In the genomic region with DNA sequence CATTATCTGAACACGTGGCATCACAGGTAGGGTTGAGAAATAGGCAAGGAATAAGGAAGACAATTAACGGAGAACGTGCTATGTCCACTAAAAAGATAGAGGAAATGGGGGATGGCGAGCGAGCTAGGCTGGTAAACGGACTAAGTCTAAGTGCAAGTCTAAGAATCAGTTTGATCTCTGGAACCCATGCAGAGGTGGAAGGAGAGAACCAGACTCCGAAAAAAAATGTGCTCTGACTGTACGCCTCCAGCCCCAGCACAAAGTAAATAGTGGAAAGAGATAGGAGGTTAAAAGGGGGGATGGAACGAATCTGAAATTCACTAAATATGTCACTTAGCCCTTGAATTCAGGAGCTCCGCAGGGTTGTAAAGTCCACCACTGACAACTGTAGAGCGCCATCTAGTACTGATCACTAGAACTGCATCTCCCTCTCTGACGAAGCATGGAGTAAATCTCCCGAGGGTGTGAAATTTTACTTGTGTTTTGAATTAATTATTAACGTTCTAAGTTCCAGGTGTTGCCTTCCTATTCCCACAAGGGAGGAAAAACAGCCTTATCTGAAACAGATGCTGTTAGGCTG, we compare ENCODE assay signal across 8 mouse cellular contexts. TPM values are rescaled to one million over a fixed set of nuclear protein-coding genes. Genes with fewer than 3 reads are reported as not detected.
DNase-seq lines count a peak whose midpoint lies in the region; ATAC-seq and TF ChIP-seq lines count a peak whose summit lies in the region.

No protein-coding gene starts in this region.

- no peaks in the 10 kb centered on the region for H3K4me1 ChIP-seq in hindbrain, embryonic 10.5 days (replicated peaks)
- H3K4me1 ChIP-seq in hindbrain, embryonic 12.5 days, result no peaks in the 10 kb centered on the region
- H3K4me1 ChIP-seq in intestine, embryonic 15.5 days (replicated peaks), result no peaks in the 10 kb centered on the region
- no peaks in the 10 kb centered on the region for H3K4me1 ChIP-seq in liver, postnatal 0 days (ENCODE audit: insufficient read depth)

- no peaks in the 10 kb centered on the region for H3K36me3 ChIP-seq in hindbrain, embryonic 10.5 days
- no peaks in the 10 kb centered on the region for H3K36me3 ChIP-seq in hindbrain, embryonic 12.5 days
- H3K36me3 ChIP-seq in intestine, embryonic 15.5 days, result no peaks in the 10 kb centered on the region
- H3K36me3 ChIP-seq in liver, postnatal 0 days (replicated peaks; ENCODE audit: insufficient read depth, low read length), result no peaks in the 10 kb centered on the region

- peak; percentile 8 for DNase-seq in hindbrain, embryonic 10.5 days (ENCODE audit: low spot score)
- DNase-seq in NIH3T3 (ENCODE audit: low read depth), result peak; percentile 13
- peak; percentile 35 for DNase-seq in embryo, embryonic 9.5 days (ENCODE audit: extremely low spot score)
- DNase-seq in liver, postnatal 0 days, result no peak
- no peak for DNase-seq in thymus, postnatal 25 days

- WGBS in hindbrain, embryonic 10.5 days, result 42% methylated on average over 14 of the region's 14 CpGs
- 40% methylated on average over 14 of the region's 14 CpGs for WGBS in hindbrain, embryonic 12.5 days
- WGBS in intestine, embryonic 15.5 days, result 33% methylated on average over 14 of the region's 14 CpGs
- 28% methylated on average over 14 of the region's 14 CpGs for WGBS in liver, postnatal 0 days (ENCODE audit: insufficient replicate concordance)

- H3K4me2 ChIP-seq in hindbrain, embryonic 12.5 days (replicated peaks), result no peak overlapping the region
- no peak overlapping the region for H3K4me2 ChIP-seq in intestine, embryonic 15.5 days (replicated peaks)
- H3K4me2 ChIP-seq in liver, postnatal 0 days (ENCODE audit: low read depth, low read length), result no peak overlapping the region

- no peak overlapping the region for H3K27ac ChIP-seq in hindbrain, embryonic 10.5 days
- no peak overlapping the region for H3K27ac ChIP-seq in hindbrain, embryonic 12.5 days
- H3K27ac ChIP-seq in intestine, embryonic 15.5 days, result no peak overlapping the region
- no peak overlapping the region for H3K27ac ChIP-seq in liver, postnatal 0 days (ENCODE audit: low read depth)

- no peak for ATAC-seq in hindbrain, embryonic 12.5 days (ENCODE audit: low FRiP score)
- peak; percentile 45 for ATAC-seq in intestine, embryonic 15.5 days
- no peak for ATAC-seq in liver, postnatal 0 days
- ATAC-seq in monocyte, adult 5-6 weeks (replicated peaks; ENCODE audit: insufficient number of reproducible peaks, low FRiP score, low TSS enrichment, poor library complexity, severe bottlenecking), result no peak

- H3K4me3 ChIP-seq in hindbrain, embryonic 10.5 days, result no peak overlapping the region
- no peak overlapping the region for H3K4me3 ChIP-seq in hindbrain, embryonic 12.5 days
- H3K4me3 ChIP-seq in intestine, embryonic 15.5 days (replicated peaks), result no peak overlapping the region
- H3K4me3 ChIP-seq in liver, postnatal 0 days (ENCODE audit: low read depth, low read length), result no peak overlapping the region

- H3K9ac ChIP-seq in hindbrain, embryonic 12.5 days, result no peak overlapping the region
- H3K9ac ChIP-seq in intestine, embryonic 15.5 days, result no peak overlapping the region
- no peak overlapping the region for H3K9ac ChIP-seq in liver, postnatal 0 days (replicated peaks)

- no peaks in the 10 kb centered on the region for H3K27me3 ChIP-seq in hindbrain, embryonic 10.5 days (ENCODE audit: insufficient read depth, poor library complexity, severe bottlenecking)
- no peaks in the 10 kb centered on the region for H3K27me3 ChIP-seq in hindbrain, embryonic 12.5 days
- no peaks in the 10 kb centered on the region for H3K27me3 ChIP-seq in intestine, embryonic 15.5 days (replicated peaks)
- no peaks in the 10 kb centered on the region for H3K27me3 ChIP-seq in liver, postnatal 0 days (ENCODE audit: insufficient read depth, low read length)

- no peaks in the 10 kb centered on the region for H3K9me3 ChIP-seq in hindbrain, embryonic 10.5 days
- H3K9me3 ChIP-seq in hindbrain, embryonic 12.5 days (replicated peaks), result no peaks in the 10 kb centered on the region
- H3K9me3 ChIP-seq in intestine, embryonic 15.5 days, result no peaks in the 10 kb centered on the region
- no peaks in the 10 kb centered on the region for H3K9me3 ChIP-seq in liver, postnatal 0 days (ENCODE audit: low read length)

- TF ChIP-seq EP300 in liver, postnatal 0 days (IDR thresholded peaks at IDR 0.05; ENCODE audit: low read depth), result no peak

- peak; percentile 52 for TF ChIP-seq CTCF in liver, postnatal 0 days (IDR thresholded peaks at IDR 0.05; ENCODE audit: low read depth)

RNA-seq across cellular contexts. Expression of a gene that starts 44.8 kb away (rescaled TPM):
- 24.0 and 26.9 TPM in 2 replicates for polyA plus RNA-seq in hindbrain, embryonic 10.5 days (2016; fragmentation: Nextera tagmentation; extraction: Ambion mirVana)
- polyA plus RNA-seq in hindbrain, embryonic 12.5 days (2016; fragmentation: Nextera tagmentation; extraction: Ambion mirVana), result 31.0 and 37.4 TPM in 2 replicates
- polyA plus RNA-seq in intestine, embryonic 15.5 days (2015; fragmentation: Nextera tagmentation; extraction: Ambion mirVana), result 32.0 and 36.6 TPM in 2 replicates
- polyA plus RNA-seq in liver, postnatal 0 days (2015; fragmentation: Nextera tagmentation; extraction: Ambion mirVana), result 26.1 and 28.0 TPM in 2 replicates
- 54.6 to 60.5 TPM (median 60.5 TPM) in 3 replicates for total RNA-seq in monocyte, adult 5-6 weeks (2017)

RNA-seq across cellular contexts. Expression of a gene that starts 46.4 kb away (rescaled TPM):
- 0.24 TPM in 2 replicates for polyA plus RNA-seq in hindbrain, embryonic 10.5 days (2016; fragmentation: Nextera tagmentation; extraction: Ambion mirVana)
- polyA plus RNA-seq in hindbrain, embryonic 12.5 days (2016; fragmentation: Nextera tagmentation; extraction: Ambion mirVana), result 0.71 and 1.3 TPM in 2 replicates
- polyA plus RNA-seq in intestine, embryonic 15.5 days (2015; fragmentation: Nextera tagmentation; extraction: Ambion mirVana), result 0.75 and 0.80 TPM in 2 replicates
- polyA plus RNA-seq in liver, postnatal 0 days (2015; fragmentation: Nextera tagmentation; extraction: Ambion mirVana), result not detected in 2 replicates
- total RNA-seq in monocyte, adult 5-6 weeks (2017), result 0.39 TPM in 1 of 3 replicates, not detected in the others

Comparison
In these comparisons a context has a peak if more than half of its experiments do, and no peak if none do; other contexts are left out.
1. DNase-seq: peak in hindbrain, embryonic 10.5 days (single experiment), NIH3T3 (single experiment) and embryo, embryonic 9.5 days (single experiment); none in liver, postnatal 0 days (single experiment) and thymus, postnatal 25 days (single experiment).